Mouse (Mus musculus): ENCODE results near the gene Cd52.

GRCm38 (mm10) chr4:134121571-134121970, 26.7 kb upstream of the Cd52 start:
- TF ChIP-seq GATA1 (IDR thresholded peaks at IDR 0.05; ENCODE audit: borderline replicate concordance, low read length) (no peak), FLI1 (IDR thresholded peaks at IDR 0.05; ENCODE audit: low read length) (no peak)

All from megakaryocyte, embryonic 14.5 days (primary cell).